Mouse (Mus musculus) neural tube, embryonic 14.5 days (tissue): ENCODE data around the gene F2rl3. TPM values are rescaled to one million over a fixed set of nuclear protein-coding genes. Genes with fewer than 3 reads are reported as not detected.

Experiments used
- ATAC-seq: fragments of 200-750 bp; cut with Nextera tagmentation; 2 replicates; pipeline ENCODE4 v1.8.0; 2017; ENCODE audit warnings: low read depth, mild to moderate bottlenecking, moderate TSS enrichment, moderate library complexity
- H3K27ac ChIP-seq: fragments of 300-500 bp; sonication (generic); 2 replicates; pipeline ENCODE4 v1.5.1; 2014; ENCODE audit warnings: low read depth, mild to moderate bottlenecking, control low read depth, low read length, moderate library complexity, mixed read lengths
- H3K27me3 ChIP-seq: fragments of 300-500 bp; sonication (generic); 2 replicates; pipeline ENCODE4 v1.6.1; 2014; ENCODE audit warnings: low read length; ENCODE audit not compliant: control insufficient read depth, insufficient read depth
- H3K36me3 ChIP-seq: fragments of 300-500 bp; sonication (generic); 2 replicates; pipeline ENCODE4 v1.6.1; 2014; ENCODE audit warnings: low read length, mixed read lengths; ENCODE audit not compliant: control insufficient read depth, insufficient read depth
- H3K4me1 ChIP-seq: fragments of 300-500 bp; sonication (generic); 2 replicates; pipeline ENCODE4 v1.6.1; 2014; ENCODE audit warnings: low read length; ENCODE audit not compliant: control insufficient read depth, insufficient read depth
- H3K4me2 ChIP-seq: fragments of 300-500 bp; sonication (generic); 2 replicates; pipeline ENCODE4 v1.6.1; 2014; ENCODE audit warnings: mild to moderate bottlenecking, low read depth, low read length, control low read depth
- H3K4me3 ChIP-seq: fragments of 300-500 bp; sonication (generic); 2 replicates; pipeline ENCODE4 v1.5.1; 2014; ENCODE audit warnings: low read depth, low read length, control low read depth, mixed read lengths
- H3K9ac ChIP-seq: fragments of 300-500 bp; sonication (generic); replicated peaks from 2 replicates; pipeline ENCODE4 v1.6.1; 2014; ENCODE audit warnings: low read depth, mild to moderate bottlenecking, control low read depth, low read length, mixed read lengths
- H3K9me3 ChIP-seq: fragments of 300-500 bp; sonication (generic); 2 replicates; pipeline ENCODE4 v1.6.1; 2016; ENCODE audit warnings: low read length; ENCODE audit not compliant: control insufficient read depth
- WGBS: fragments of 180-500 bp; shearing (Covaris S2); extraction: QIAGEN DNeasy Blood & Tissue Kit; methylation state at CpG from one replicate; pipeline ENCODE4 v1.1.7; 2014; 5-methylcytosine and 5-hydroxymethylcytosine counted together
- polyA plus RNA-seq: library from polyadenylated mRNA; unstranded; fragments of >200 nt; fragmentation: Nextera tagmentation; extraction: Ambion mirVana; gene quantifications from 2 replicates; pipeline ENCODE4 v1.2.1, GENCODE M21; 2014

Gene F2rl3
- polyA plus RNA-seq, 1 experiment from 2014 or later = 0.33 TPM

- 43% methylated on average over 5 of the region's 5 CpGs for WGBS
Observed at GRCm38 (mm10) chr8:72746061-72746460, 15.6 kb upstream of the F2rl3 start.

GRCm38 (mm10) chr8:72749846-72750245 lies 11.8 kb upstream of the F2rl3 start:
- Histone ChIP-seq H3K9me3 (no peaks in the 10 kb centered on the region), H3K27me3 (no peaks in the 10 kb centered on the region), H3K36me3 (peaks cover 86% of the 10 kb centered on the region), H3K4me2 (no peak overlapping the region), H3K4me1 (no peaks in the 10 kb centered on the region), H3K27ac (no peak overlapping the region), H3K9ac (no peak overlapping the region), H3K4me3 (no peak overlapping the region)
- 96% methylated on average over 26 of the region's 26 CpGs for WGBS
- ATAC-seq = no peak

More at GRCm38 (mm10) chr8:72746061-72746460, 15.6 kb upstream of the F2rl3 start:
- Histone ChIP-seq H3K27ac (no peak overlapping the region), H3K27me3 (no peaks in the 10 kb centered on the region), H3K36me3 (peaks cover 76% of the 10 kb centered on the region), H3K4me2 (no peak overlapping the region), H3K4me1 (no peaks in the 10 kb centered on the region), H3K9me3 (no peaks in the 10 kb centered on the region), H3K9ac (no peak overlapping the region), H3K4me3 (no peak overlapping the region)
- ATAC-seq = peak; percentile 50; the same call in 1 of the 2 replicates

GRCm38 (mm10) chr8:72750266-72750665 lies 11.4 kb upstream of the F2rl3 start:
- Histone ChIP-seq H3K27me3 (no peaks in the 10 kb centered on the region), H3K4me1 (no peaks in the 10 kb centered on the region), H3K27ac (no peak overlapping the region), H3K4me2 (no peak overlapping the region), H3K9me3 (no peaks in the 10 kb centered on the region), H3K9ac (no peak overlapping the region), H3K4me3 (no peak overlapping the region), H3K36me3 (peaks cover 83% of the 10 kb centered on the region)
- no peak for ATAC-seq
- WGBS = 95% methylated on average over 6 of the region's 6 CpGs

- Histone ChIP-seq H3K27me3 (no peaks in the 10 kb centered on the region), H3K4me3 (no peak overlapping the region), H3K9me3 (no peaks in the 10 kb centered on the region), H3K4me1 (no peaks in the 10 kb centered on the region), H3K36me3 (peaks cover 84% of the 10 kb centered on the region), H3K4me2 (no peak overlapping the region), H3K27ac (no peak overlapping the region), H3K9ac (no peak overlapping the region)
- ATAC-seq = no peak
- WGBS = 92% methylated on average over 3 of the region's 3 CpGs
Observed at GRCm38 (mm10) chr8:72751126-72751525, 10.6 kb upstream of the F2rl3 start.

GRCm38 (mm10) chr8:72752289-72752688 lies 9.4 kb upstream of the F2rl3 start:
- Histone ChIP-seq H3K4me2 (no peak overlapping the region), H3K9ac (no peak overlapping the region), H3K4me1 (no peaks in the 10 kb centered on the region), H3K27ac (no peak overlapping the region), H3K9me3 (no peaks in the 10 kb centered on the region), H3K36me3 (peaks cover 83% of the 10 kb centered on the region), H3K27me3 (no peaks in the 10 kb centered on the region), H3K4me3 (no peak overlapping the region)
- WGBS = 83% methylated on average over 3 of the region's 3 CpGs
- ATAC-seq = no peak

- no peak overlapping the region for H3K9ac ChIP-seq
- H3K4me3 ChIP-seq = no peak overlapping the region
- no peaks in the 10 kb centered on the region for H3K27me3 ChIP-seq
- no peaks in the 10 kb centered on the region for H3K4me1 ChIP-seq
- H3K36me3 ChIP-seq = peaks cover 79% of the 10 kb centered on the region
- H3K4me2 ChIP-seq = no peak overlapping the region
- H3K9me3 ChIP-seq = no peaks in the 10 kb centered on the region
- no peak for ATAC-seq
- WGBS = 96% methylated on average over 9 of the region's 9 CpGs
- H3K27ac ChIP-seq = no peak overlapping the region
Observed at GRCm38 (mm10) chr8:72753165-72753564, 8.5 kb upstream of the F2rl3 start.

GRCm38 (mm10) chr8:72753781-72754180 lies 7.9 kb upstream of the F2rl3 start:
- Histone ChIP-seq H3K27ac (no peak overlapping the region), H3K4me2 (no peak overlapping the region), H3K4me3 (no peak overlapping the region), H3K27me3 (no peaks in the 10 kb centered on the region), H3K36me3 (peaks cover 76% of the 10 kb centered on the region), H3K4me1 (no peaks in the 10 kb centered on the region), H3K9ac (no peak overlapping the region), H3K9me3 (no peaks in the 10 kb centered on the region)
- WGBS = 91% methylated on average over 2 of the region's 2 CpGs
- ATAC-seq = no peak

GRCm38 (mm10) chr8:72756031-72756430 lies 5.6 kb upstream of the F2rl3 start:
- Histone ChIP-seq H3K27ac (no peak overlapping the region), H3K4me2 (no peak overlapping the region), H3K36me3 (peaks cover 56% of the 10 kb centered on the region), H3K27me3 (no peaks in the 10 kb centered on the region), H3K4me1 (no peaks in the 10 kb centered on the region), H3K9ac (no peak overlapping the region), H3K4me3 (no peak overlapping the region), H3K9me3 (no peaks in the 10 kb centered on the region)
- WGBS = 97% methylated on average over 2 of the region's 2 CpGs
- no peak for ATAC-seq

GRCm38 (mm10) chr8:72756771-72757390 lies 4.8 kb upstream of the F2rl3 start:
- H3K9ac ChIP-seq = no peak overlapping the region
- H3K36me3 ChIP-seq = peaks cover 48% of the 10 kb centered on the region
- no peaks in the 10 kb centered on the region for H3K27me3 ChIP-seq
- no peaks in the 10 kb centered on the region for H3K9me3 ChIP-seq
- H3K4me1 ChIP-seq = no peaks in the 10 kb centered on the region
- no peak for ATAC-seq
- no peak overlapping the region for H3K4me2 ChIP-seq
- H3K4me3 ChIP-seq = no peak overlapping the region
- H3K27ac ChIP-seq = no peak overlapping the region
- 98% methylated on average over 35 of the region's 35 CpGs for WGBS
